Mouse (Mus musculus) small intestine, adult 2 months (tissue): ENCODE data around the gene Rundc1. TPM values are rescaled to one million over a fixed set of nuclear protein-coding genes. Genes with fewer than 3 reads are reported as not detected.
"Not testable (repeated sequence)": the region's sequence is repeated elsewhere in the genome, so short reads cannot be mapped to it uniquely, and the experiment has no call there.

ENCODE experiments used
- H3K27ac ChIP-seq: fragments of 200-500 bp; 2 replicates; pipeline ENCODE4 v1.5.1; 2012; ENCODE audit warnings: low read depth, low read length, control low read depth, inconsistent platforms; ENCODE audit not compliant: insufficient read depth
- H3K27me3 ChIP-seq: fragments of 200-500 bp; 2 replicates; pipeline ENCODE4 v1.6.1; 2012; ENCODE audit warnings: mild to moderate bottlenecking, moderate library complexity, low read length, inconsistent platforms; ENCODE audit not compliant: control insufficient read depth, insufficient read depth
- H3K36me3 ChIP-seq: fragments of 200-500 bp; 2 replicates; pipeline ENCODE4 v1.6.1; 2012; ENCODE audit warnings: mild to moderate bottlenecking, low read length, control low read depth, inconsistent platforms; ENCODE audit not compliant: control insufficient read depth, insufficient read depth
- H3K4me1 ChIP-seq: fragments of 200-500 bp; 2 replicates; pipeline ENCODE4 v1.6.1; 2012; ENCODE audit warnings: low read length, inconsistent platforms, mixed read lengths; ENCODE audit not compliant: control insufficient read depth, insufficient read depth, insufficient read length
- H3K4me3 ChIP-seq: fragments of 200-500 bp; 2 replicates; pipeline ENCODE4 v1.5.1; 2012; ENCODE audit warnings: low read depth, mild to moderate bottlenecking, control low read depth, inconsistent platforms, low read length, moderate library complexity
- CTCF ChIP-seq: fragments of 200-500 bp; IDR thresholded peaks from 2 replicates; pipeline ENCODE4 v1.5.1; 2012; ENCODE audit warnings: low read depth, mild to moderate bottlenecking, control low read depth, inconsistent platforms, low read length, moderate library complexity, mixed read lengths; ENCODE audit not compliant: insufficient replicate concordance, insufficient read length; ENCODE audit errors: extremely low read depth
- POLR2A ChIP-seq: fragments of 200-500 bp; IDR thresholded peaks from 2 replicates; pipeline ENCODE4 v1.6.1; 2012; ENCODE audit warnings: low read depth, mild to moderate bottlenecking, control low read depth, inconsistent platforms, low read length, moderate library complexity
- WGBS: fragments of 180-500 bp; shearing (Covaris S2); methylation state at CpG from one replicate; pipeline ENCODE4 v1.1.7; 2018; 5-methylcytosine and 5-hydroxymethylcytosine counted together
- polyA plus RNA-seq: library from polyadenylated mRNA; depleted of rRNA; stranded (reverse); fragments of >200 nt; gene quantifications from 2 replicates; pipeline ENCODE4 v1.2.3, GENCODE M21; 2012

Gene Rundc1
- polyA plus RNA-seq, 1 experiment = 23.7 TPM

DNA sequence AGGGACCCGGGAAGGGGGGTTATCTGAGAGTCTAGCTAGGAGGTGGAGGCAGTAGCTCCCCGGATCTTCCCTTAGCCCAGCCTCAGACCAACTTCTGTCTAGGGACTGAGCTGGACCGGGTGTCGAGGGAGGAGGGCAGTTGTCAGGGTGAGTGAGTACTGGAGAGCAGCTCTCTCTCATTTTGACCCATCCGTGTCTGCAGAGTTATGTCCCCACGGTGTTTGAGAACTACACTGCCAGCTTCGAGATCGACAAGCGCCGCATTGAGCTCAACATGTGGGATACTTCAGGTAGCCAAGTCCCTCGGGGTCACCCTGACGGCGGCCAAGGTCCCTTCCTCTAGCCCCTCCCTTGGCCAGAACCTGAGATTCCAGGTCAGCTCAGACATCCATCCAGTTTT is 43.8 kb downstream of the Rundc1 start:
- no peak for TF ChIP-seq POLR2A
- TF ChIP-seq CTCF = no peak; the same call in 1 of the 2 replicates
- Histone ChIP-seq H3K4me1 (peaks cover 6% of the 10 kb centered on the region; the same call in 1 of the 2 replicates), H3K36me3 (no peaks in the 10 kb centered on the region), H3K27ac (no peak overlapping the region), H3K4me3 (peak overlapping the region; percentile 69), H3K27me3 (no peaks in the 10 kb centered on the region)
- WGBS = 21% methylated on average over 13 of the region's 13 CpGs

DNA sequence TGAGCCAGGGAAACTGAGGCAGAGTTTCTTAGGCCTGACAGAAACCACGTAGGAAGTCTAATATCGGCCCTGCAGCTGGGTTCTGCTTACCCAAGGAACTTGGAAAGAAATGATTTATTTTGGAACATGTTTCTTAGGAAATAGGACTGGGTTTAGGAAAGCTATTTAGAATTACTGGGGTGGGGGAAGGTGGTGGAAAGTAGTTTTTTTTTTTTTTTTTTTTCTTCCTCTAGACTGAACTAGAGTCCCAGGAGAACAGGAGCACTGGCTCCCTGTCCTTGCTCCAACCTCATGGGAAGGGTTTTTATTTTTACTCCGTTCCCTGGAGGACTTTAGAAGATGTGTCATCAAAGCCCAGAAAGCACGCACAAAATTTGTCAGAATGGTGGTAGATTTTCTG is 44.3 kb downstream of the Rundc1 start:
- H3K36me3 ChIP-seq = no peaks in the 10 kb centered on the region
- no peak for TF ChIP-seq POLR2A
- TF ChIP-seq CTCF = no peak
- H3K27me3 ChIP-seq = no peaks in the 10 kb centered on the region
- no peak overlapping the region for H3K4me3 ChIP-seq
- H3K27ac ChIP-seq = no peak overlapping the region
- peaks cover 2% of the 10 kb centered on the region; the same call in 1 of the 2 replicates for H3K4me1 ChIP-seq
- WGBS = 79% methylated on average over 4 of the region's 4 CpGs

DNA sequence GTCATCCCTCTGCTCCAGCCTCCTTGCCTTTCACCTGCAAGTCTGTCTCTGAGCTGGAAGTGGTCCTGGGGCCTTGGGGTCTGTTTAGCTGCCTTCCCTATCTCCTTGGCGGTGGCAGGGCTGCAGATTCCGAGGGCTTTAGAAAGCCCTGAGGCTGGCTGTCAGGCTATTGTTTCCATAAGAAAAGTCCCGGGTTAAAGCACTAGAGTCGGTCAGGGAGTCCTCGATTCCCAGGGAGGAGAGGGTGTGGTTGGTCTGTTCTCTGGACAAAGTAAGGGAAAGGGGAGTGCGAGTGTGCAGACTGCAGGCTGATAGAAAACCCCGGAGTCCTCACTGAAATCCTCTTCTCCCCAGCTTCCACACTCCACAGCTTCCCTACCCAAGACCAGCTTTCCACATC is 45.3 kb downstream of the Rundc1 start:
- no peak overlapping the region for H3K4me3 ChIP-seq
- no peak overlapping the region for H3K27ac ChIP-seq
- no peaks in the 10 kb centered on the region for H3K4me1 ChIP-seq
- TF ChIP-seq CTCF (no peak), POLR2A (no peak)
- no peaks in the 10 kb centered on the region for H3K27me3 ChIP-seq
- H3K36me3 ChIP-seq = no peaks in the 10 kb centered on the region
- 58% methylated on average over 7 of the region's 7 CpGs for WGBS

DNA sequence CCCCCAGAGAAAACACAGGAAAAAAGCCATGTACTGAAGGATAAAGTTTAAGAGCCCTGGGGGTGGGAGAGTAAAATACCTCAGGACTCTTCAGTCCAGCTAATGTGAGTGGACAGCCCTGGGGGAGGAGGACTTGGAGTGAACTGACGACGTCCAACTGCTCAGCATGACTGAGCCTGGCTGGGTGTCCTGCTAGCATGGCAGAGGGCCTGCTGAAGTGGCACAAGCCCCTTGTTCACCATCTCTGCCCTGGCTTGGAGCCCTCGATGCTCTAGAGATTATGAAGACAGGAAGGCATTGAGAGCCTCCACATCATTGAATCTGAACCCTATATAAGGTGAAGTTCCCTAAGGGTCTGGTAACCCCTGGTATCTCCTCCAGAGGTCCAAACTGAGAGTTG is 47.0 kb downstream of the Rundc1 start:
- H3K27ac ChIP-seq = no peak overlapping the region
- TF ChIP-seq CTCF (no peak), POLR2A (no peak)
- H3K27me3 ChIP-seq = no peaks in the 10 kb centered on the region
- H3K36me3 ChIP-seq = no peaks in the 10 kb centered on the region
- 80% methylated on average over 3 of the region's 3 CpGs for WGBS
- H3K4me1 ChIP-seq = no peaks in the 10 kb centered on the region
- H3K4me3 ChIP-seq = no peak overlapping the region

DNA sequence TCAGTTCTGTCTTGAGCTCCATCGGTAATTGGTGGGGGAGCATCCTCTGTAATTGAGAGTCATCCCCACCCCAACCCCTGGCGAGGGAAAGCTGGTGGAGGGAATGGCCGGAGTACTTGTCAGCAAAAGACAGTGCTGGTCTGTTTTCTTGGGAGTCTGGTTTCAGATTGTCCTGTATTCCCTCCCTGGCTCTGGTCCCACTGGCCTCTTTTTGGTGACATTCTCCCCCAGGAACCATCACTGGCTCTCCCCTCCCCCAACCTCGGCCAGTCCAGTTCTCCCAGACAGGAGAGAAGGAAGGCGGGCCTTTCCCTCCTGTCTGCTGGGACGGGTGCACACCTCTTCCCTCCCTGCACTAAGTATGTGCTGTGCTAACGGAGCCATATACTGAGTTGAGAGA is 47.5 kb downstream of the Rundc1 start:
- H3K36me3 ChIP-seq = no peaks in the 10 kb centered on the region
- 66% methylated on average over 7 of the region's 7 CpGs for WGBS
- H3K27ac ChIP-seq = no peak overlapping the region
- H3K4me1 ChIP-seq = no peaks in the 10 kb centered on the region
- no peaks in the 10 kb centered on the region for H3K27me3 ChIP-seq
- no peak overlapping the region for H3K4me3 ChIP-seq
- TF ChIP-seq POLR2A (no peak), CTCF (no peak)

DNA sequence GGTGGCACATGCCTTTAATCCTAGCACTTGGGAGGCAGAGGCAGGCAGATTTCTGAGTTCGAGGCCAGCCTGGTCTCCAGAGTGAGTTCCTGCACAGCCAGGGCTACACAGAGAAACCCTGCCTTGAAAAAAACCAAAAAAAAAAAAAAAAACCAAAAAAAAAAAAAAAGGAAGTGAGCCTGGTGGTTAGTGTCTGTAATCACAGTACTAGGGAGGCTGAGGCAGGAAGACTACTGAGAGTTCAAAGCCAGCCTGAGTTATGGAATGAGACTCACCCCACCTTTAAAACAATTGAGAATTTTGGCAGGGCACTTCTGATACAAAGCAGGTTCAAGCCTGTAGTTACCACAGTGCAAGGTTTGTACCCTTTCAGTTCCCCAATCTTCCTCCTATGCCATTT is 48.8 kb downstream of the Rundc1 start:
- not testable (repeated sequence) for H3K4me1 ChIP-seq, H3K27me3 ChIP-seq, H3K4me3 ChIP-seq, H3K36me3 ChIP-seq, H3K27ac ChIP-seq
- WGBS = 83% methylated on average over 1 of the region's 1 CpGs

DNA sequence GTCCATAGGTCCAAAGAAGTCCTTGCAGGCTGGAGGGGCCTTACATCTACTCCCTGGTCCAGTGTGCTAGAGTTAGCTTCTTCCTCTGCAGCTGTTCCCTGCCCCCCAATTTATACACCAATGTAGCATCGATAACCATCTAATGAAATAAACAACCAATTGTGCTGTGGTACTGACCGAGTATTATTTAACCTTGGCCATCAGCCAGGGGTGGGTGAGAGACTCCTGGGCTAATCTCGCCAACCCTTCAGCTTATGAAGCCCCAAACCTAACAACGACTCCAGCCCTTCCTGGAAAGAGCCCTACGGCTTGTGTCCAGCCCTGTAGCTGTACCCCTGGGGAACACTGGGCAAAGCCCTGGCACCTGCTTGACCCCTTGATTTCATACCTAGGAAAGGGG is 49.4 kb downstream of the Rundc1 start:
- no peak overlapping the region for H3K4me3 ChIP-seq
- 33% methylated on average over 5 of the region's 5 CpGs for whole genome bisulfite sequencing
- no peaks in the 10 kb centered on the region for H3K36me3 ChIP-seq
- TF ChIP-seq POLR2A (no peak), CTCF (no peak)
- H3K27ac ChIP-seq = no peak overlapping the region
- H3K27me3 ChIP-seq = no peaks in the 10 kb centered on the region
- H3K4me1 ChIP-seq = peaks cover 7% of the 10 kb centered on the region

DNA sequence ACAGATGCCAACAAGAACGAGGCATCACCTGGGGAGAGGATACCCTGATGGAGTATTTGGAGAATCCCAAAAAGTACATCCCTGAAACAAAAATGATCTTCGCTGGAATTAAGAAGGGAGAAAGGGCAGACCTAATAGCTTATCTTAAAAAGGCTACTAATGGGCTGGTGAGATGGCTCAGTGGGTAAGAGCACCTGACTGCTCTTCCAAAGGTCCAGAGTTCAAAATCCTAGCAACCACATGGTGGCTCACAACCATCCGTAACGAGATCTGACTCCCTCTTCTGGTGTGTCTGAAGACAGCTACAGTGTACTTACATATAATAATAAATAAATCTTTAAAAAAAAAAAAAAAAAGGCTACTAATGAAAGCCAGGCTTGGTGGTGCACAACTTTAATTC is 51.5 kb downstream of the Rundc1 start:
- WGBS = 57% methylated on average over 4 of the region's 4 CpGs
- H3K27ac ChIP-seq, H3K36me3 ChIP-seq, H3K27me3 ChIP-seq, H3K4me3 ChIP-seq: not testable (repeated sequence)
- peaks cover 23% of the 10 kb centered on the region for H3K4me1 ChIP-seq
